Mouse (Mus musculus) spleen, postnatal 4 days (tissue): ENCODE data around the gene Foxe3.

Experiments
- DNase-seq, 2 experiments: peaks; one replicate each; pipeline ENCODE4 v3.0.0; 2022; ENCODE audit warnings: low spot score in 2 of 2

Gene Foxe3

DNA sequence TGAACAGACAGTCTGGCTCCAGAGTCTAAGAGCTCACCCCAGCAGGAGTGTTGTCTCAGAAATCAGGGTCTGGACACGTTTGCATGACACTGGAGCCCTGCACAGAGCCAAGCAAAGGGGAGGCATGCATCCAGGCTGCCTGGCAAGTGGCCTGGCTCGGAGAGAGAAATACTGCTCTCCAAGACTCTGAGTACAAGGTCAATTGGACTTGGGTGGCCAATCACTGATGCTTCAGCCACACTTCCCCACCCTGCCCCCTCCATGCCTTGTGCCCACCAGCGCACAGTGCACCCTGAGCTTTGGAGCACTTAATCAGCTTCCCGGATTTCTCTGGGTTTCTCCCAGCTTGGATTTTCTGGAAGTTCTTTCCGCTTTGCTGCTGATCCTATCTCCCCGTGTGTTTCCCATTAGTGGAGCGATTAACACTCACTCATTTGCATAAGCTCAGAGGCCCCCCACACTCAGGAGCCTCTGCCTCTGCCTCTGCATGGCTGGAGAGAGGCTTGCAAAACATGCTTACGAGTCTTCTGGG lies 49.3 kb downstream of the Foxe3 start:
- no peak for DNase-seq
